Mouse (Mus musculus): Measurements from ENCODE around the gene Kcnab3.

The Kcnab3 gene

DNA sequence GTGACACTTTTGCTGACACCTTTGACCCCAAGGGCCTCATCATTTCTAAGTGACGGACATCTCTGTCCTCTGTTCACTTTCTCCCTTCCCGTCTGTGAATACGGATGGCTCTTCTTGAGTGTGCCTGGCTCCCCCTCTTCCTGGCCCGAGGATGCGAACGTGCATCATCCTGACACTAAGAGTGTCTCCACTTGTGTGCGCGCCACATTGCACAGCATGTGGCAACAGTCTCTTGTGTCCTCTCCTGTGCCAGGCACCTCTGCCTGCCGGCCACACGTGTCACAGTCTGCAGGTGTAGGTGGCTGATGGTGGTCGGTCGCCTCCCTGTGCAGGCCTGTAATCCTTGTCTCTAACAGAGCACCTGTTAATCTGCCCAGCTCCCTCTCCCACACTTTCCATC lies 45.5 kb downstream of the Kcnab3 start:
- DNase-seq = no peak

DNA sequence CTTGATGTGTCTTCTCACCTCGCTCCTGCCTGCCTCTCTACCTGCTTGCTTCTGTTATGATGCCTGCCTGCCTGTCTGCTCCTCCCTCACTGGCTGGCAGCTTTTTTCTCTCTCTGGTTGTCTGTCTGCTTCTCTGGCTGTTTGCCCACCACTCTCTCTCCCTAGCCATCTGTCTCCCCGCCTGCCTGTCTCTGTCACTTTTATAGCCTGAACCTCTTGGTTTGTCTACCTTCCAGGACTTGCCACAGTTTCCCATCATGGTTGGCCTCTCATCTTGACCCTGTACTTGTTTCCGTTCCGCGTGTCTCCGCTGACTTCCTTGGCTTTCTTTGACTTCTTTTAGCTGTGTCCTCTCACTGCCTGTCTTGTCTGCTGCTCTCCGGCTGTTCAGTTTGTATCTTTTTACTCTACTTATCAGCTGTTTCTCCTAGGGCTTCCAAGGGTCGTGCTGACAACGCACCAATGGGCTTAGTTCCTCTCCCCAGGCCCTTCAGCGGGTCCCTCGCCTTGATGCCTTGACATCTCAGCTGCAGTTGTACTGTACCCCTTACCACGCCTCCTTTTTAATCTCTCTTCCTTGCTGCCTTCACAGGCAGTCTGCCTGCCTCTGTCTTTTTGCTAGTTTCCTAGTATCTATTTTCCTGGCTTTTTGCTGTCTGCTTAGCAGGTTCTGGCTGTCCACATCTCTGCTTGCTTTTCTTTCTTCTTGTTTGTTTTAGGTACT lies 46.2 kb downstream of the Kcnab3 start:
- DNase-seq = no peak

DNA sequence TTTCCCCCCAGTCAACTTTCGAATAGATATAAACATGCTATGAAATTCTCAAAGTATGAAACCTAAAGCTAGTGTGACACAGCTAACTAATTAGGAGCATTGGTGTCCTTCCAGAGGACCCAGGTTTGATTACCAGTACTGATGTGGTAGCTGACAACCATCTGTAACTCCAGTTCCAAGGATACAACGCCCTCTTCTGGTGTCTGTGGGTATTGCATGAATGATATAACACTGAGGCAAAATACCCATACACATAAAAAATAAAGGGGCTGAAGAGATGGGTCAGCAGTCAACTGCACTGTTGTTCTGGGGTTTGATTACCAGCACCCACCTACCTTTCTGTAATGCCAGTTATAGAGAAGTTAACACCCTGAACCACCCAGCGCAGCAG lies 46.7 kb downstream of the Kcnab3 start:
- no peak for DNase-seq

DNA sequence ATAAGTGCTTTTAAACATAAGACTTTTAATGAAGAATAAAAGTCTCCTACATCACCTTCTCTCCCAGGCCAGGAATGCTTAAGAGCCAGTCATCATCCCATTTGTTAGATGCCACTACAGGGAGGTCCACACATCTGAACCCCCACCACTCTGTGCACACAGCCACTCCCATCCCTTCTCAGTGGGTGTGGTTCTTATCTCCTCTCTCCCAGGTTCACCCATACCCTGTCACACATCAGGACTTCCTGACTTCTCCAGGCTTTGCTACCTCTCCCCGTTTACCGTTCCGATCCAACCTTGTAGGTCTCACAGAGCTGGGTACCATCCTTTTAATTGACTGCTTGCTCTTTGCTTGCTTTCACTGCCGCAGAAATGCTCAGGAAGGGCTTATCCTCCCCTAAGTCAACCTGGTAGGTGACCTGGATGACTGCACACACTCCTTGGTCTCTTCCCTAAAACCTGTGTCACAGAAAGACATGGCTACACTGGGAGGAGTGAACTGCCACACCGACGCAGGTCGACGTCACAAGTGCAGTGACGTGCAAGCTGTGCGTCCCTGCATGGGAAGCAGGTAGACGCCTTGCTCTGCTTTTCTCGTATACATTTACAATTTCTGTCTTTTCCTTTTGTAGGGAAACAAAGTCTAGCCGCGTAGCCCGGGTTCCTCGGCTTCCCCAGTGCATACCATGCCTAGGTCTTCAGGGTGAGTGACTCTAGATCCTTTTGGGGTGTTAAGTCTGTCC lies 47.3 kb downstream of the Kcnab3 start:
- no peak for DNase-seq

DNA sequence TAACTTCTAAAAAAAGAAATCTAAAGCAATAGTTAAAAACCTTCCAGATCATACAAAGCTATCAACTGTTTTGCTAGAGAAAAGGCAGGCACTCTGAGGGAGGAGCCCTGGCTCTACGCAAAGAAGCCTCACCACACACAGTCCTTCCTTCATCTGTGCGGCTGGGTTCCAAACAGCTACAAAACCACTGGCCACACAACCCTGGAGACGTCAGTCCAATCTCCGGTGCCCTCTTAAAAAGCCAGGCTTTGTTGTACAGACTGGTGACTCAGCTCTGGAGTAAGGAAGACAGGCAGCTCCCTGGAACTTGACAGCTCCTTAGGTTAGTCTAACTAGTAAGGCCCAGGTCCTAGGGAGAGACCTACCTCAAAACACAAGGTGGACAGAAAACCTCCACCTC lies 49.6 kb downstream of the Kcnab3 start:
- DNase-seq = no peak

DNA sequence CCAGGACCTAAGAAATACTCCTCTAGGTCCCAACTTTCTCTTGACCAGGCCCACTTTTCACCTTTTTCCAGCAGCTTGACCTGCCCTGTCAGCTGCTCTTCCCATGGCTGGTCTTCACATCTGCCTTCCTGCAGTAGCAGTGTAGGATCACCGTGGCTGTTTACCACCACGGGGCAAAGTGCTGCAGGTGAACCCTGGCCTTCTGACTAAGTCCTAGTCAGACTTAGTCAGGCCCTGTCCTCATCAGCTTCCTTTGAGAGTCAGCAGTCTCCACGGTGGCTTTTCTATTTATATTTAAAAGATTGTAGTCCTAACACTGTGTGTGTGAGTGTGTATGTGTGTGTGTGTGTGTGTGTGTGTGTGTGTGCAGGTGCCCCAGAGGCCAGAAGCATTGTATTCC lies 51.7 kb downstream of the Kcnab3 start:
- no peak for DNase-seq

DNA sequence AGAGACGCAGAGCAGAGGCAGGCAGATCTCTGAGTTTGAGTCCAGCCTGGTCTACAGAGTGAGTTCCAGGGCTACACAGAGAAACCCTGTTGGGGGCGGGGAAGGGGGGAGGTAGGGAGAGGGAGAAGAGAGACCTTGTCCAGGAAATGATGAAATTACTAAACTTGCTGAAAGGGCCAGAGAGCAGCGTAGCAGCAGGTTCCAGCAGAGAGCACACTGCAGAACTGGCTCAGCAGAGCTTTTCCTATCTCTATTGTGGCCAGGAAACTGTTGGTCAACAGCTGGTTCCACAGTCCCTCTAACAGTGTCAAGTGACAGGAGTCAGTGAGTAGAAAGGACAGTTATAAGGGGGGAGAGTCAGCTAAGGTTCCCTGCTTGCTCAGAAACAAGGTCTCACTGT lies 53.5 kb downstream of the Kcnab3 start:
- DNase-seq = no peak

DNA sequence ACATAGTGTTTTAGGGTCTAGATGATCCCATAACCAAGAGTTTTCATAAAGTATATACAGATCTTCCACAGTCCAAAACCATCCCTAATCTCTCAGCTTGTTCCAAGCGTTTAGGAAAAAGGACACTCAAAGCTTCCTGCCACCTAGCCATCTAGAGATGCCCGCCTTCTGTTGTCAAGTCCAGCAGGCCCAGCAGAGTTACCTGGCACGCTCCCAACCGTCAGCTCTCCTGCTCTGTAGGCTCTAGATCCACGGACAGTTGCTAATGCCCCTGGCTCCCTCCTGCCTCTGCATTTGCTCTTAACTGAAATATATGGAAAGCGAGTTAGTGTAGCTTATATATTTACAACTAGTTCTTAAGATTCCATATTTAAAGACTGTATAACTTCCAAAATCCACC lies 55.3 kb downstream of the Kcnab3 start:
- DNase-seq = no peak
